Comparison of ENCODE assay signal across 8 mouse cellular contexts in genomic region chr11:19019204-19020171, GRCm38 (mm10). TPM values are rescaled to one million over a fixed set of nuclear protein-coding genes. Genes with fewer than 3 reads are reported as not detected.
DNase-seq lines count a peak whose midpoint lies in the region; ATAC-seq and TF ChIP-seq lines count a peak whose summit lies in the region.

No protein-coding gene starts in this region.

- under 1% methylated on average over 67 of the region's 67 CpGs for WGBS in forebrain, embryonic 14.5 days
- under 1% methylated on average over 62 of the region's 67 CpGs for WGBS in hindbrain, embryonic 11.5 days
- WGBS in liver, embryonic 13.5 days (ENCODE audit: insufficient replicate concordance), result under 1% methylated on average over 67 of the region's 67 CpGs
- under 1% methylated on average over 67 of the region's 67 CpGs for WGBS in neural tube, embryonic 14.5 days

- H3K4me3 ChIP-seq in bone marrow macrophage, adult 2 months (ENCODE audit: insufficient read depth, low read length), result peak overlapping the region; percentile 66
- H3K4me3 ChIP-seq in forebrain, embryonic 14.5 days (ENCODE audit: low read depth, low read length), result peak overlapping the region; percentile 58
- H3K4me3 ChIP-seq in hindbrain, embryonic 11.5 days (ENCODE audit: low read depth, low read length), result peak overlapping the region; percentile 88
- H3K4me3 ChIP-seq in liver, embryonic 13.5 days (replicated peaks), result peak overlapping the region; percentile 59
- H3K4me3 ChIP-seq in neural tube, embryonic 14.5 days (ENCODE audit: low read depth, low read length), result peak overlapping the region; percentile 75

- H3K36me3 ChIP-seq in forebrain, embryonic 14.5 days (ENCODE audit: control insufficient read depth, insufficient read depth, low read length), result no peaks in the 10 kb centered on the region
- H3K36me3 ChIP-seq in hindbrain, embryonic 11.5 days (ENCODE audit: control insufficient read depth, insufficient read depth, low read length), result 0 out of 2 replicates have a peak, but pooled peaks cover 2% of the 10 kb centered on the region
- H3K36me3 ChIP-seq in liver, embryonic 13.5 days, result no peaks in the 10 kb centered on the region
- H3K36me3 ChIP-seq in neural tube, embryonic 14.5 days (ENCODE audit: control insufficient read depth, insufficient read depth, low read length), result 0 out of 2 replicates have a peak, but pooled peaks cover 2% of the 10 kb centered on the region

- peak overlapping the region; percentile 95 for H3K9ac ChIP-seq in forebrain, embryonic 14.5 days (ENCODE audit: low read length)
- H3K9ac ChIP-seq in hindbrain, embryonic 11.5 days (ENCODE audit: low read depth, low read length), result peak overlapping the region; percentile 100
- peak overlapping the region; percentile 73 for H3K9ac ChIP-seq in liver, embryonic 13.5 days
- H3K9ac ChIP-seq in neural tube, embryonic 14.5 days (replicated peaks; ENCODE audit: low read depth, low read length), result peak overlapping the region; percentile 99

- ATAC-seq in forebrain, embryonic 14.5 days, result peak; percentile 56
- ATAC-seq in hindbrain, embryonic 11.5 days (ENCODE audit: low FRiP score), result peak; percentile 36
- 0 out of 2 replicates have a peak, but pooled peaks have one; percentile 9 for ATAC-seq in liver, embryonic 13.5 days (ENCODE audit: low read depth)
- peak; percentile 29 for ATAC-seq in neural tube, embryonic 14.5 days (ENCODE audit: low read depth)
- ATAC-seq in activated CD4-positive, CD25-positive, alpha-beta regulatory T cell, adult 4 months, result no peak

- H3K27ac ChIP-seq in bone marrow macrophage, adult 2 months (ENCODE audit: insufficient read depth, low read depth, low read length), result no peak overlapping the region
- H3K27ac ChIP-seq in forebrain, embryonic 14.5 days (ENCODE audit: low read depth, low read length), result peak overlapping the region; percentile 95
- peak overlapping the region; percentile 99 for H3K27ac ChIP-seq in hindbrain, embryonic 11.5 days (ENCODE audit: low read depth, low read length)
- peak overlapping the region; percentile 74 for H3K27ac ChIP-seq in liver, embryonic 13.5 days
- H3K27ac ChIP-seq in neural tube, embryonic 14.5 days (ENCODE audit: low read depth, low read length), result peak overlapping the region; percentile 100

- H3K4me1 ChIP-seq in bone marrow macrophage, adult 2 months (ENCODE audit: control insufficient read depth, insufficient read depth, low read length), result no peaks in the 10 kb centered on the region; the same call in 1 of the 2 replicates
- peaks cover 4% of the 10 kb centered on the region for H3K4me1 ChIP-seq in forebrain, embryonic 14.5 days (ENCODE audit: control insufficient read depth, insufficient read depth, low read length)
- H3K4me1 ChIP-seq in hindbrain, embryonic 11.5 days (replicated peaks; ENCODE audit: control insufficient read depth, insufficient read depth, low read length), result peaks cover 3% of the 10 kb centered on the region; the same call in 1 of the 2 replicates
- H3K4me1 ChIP-seq in liver, embryonic 13.5 days (replicated peaks), result peaks cover 31% of the 10 kb centered on the region
- H3K4me1 ChIP-seq in neural tube, embryonic 14.5 days (ENCODE audit: control insufficient read depth, insufficient read depth, low read length), result peaks cover 9% of the 10 kb centered on the region

- H3K4me2 ChIP-seq in forebrain, embryonic 14.5 days (ENCODE audit: low read length), result peak overlapping the region; percentile 80
- H3K4me2 ChIP-seq in hindbrain, embryonic 11.5 days (replicated peaks; ENCODE audit: low read depth, low read length), result peak overlapping the region; percentile 85
- peak overlapping the region; percentile 79 for H3K4me2 ChIP-seq in liver, embryonic 13.5 days
- H3K4me2 ChIP-seq in neural tube, embryonic 14.5 days (ENCODE audit: low read depth, low read length), result peak overlapping the region; percentile 96

- peaks cover 28% of the 10 kb centered on the region for H3K27me3 ChIP-seq in forebrain, embryonic 14.5 days (replicated peaks; ENCODE audit: control insufficient read depth, insufficient read depth, low read length)
- H3K27me3 ChIP-seq in hindbrain, embryonic 11.5 days (ENCODE audit: control insufficient read depth, insufficient read depth, low read length), result no peaks in the 10 kb centered on the region
- peaks cover 70% of the 10 kb centered on the region for H3K27me3 ChIP-seq in liver, embryonic 13.5 days
- no peaks in the 10 kb centered on the region for H3K27me3 ChIP-seq in neural tube, embryonic 14.5 days (ENCODE audit: control insufficient read depth, insufficient read depth, low read length)

- H3K9me3 ChIP-seq in forebrain, embryonic 14.5 days (replicated peaks; ENCODE audit: control insufficient read depth, low read length), result no peaks in the 10 kb centered on the region
- H3K9me3 ChIP-seq in hindbrain, embryonic 11.5 days (ENCODE audit: control insufficient read depth, low read length), result no peaks in the 10 kb centered on the region
- no peaks in the 10 kb centered on the region for H3K9me3 ChIP-seq in liver, embryonic 13.5 days (replicated peaks)
- no peaks in the 10 kb centered on the region for H3K9me3 ChIP-seq in neural tube, embryonic 14.5 days (ENCODE audit: control insufficient read depth, low read length)

- no peak for TF ChIP-seq CTCF in bone marrow macrophage, adult 2 months (IDR thresholded peaks at IDR 0.05; ENCODE audit: low read depth, low read length)

- TF ChIP-seq POLR2A in bone marrow macrophage, adult 2 months (IDR thresholded peaks at IDR 0.05; ENCODE audit: borderline replicate concordance, low read depth, low read length), result no peak

- DNase-seq in ovary, postnatal 36 days (ENCODE audit: low spot score), result peak; percentile 68
- no peak for DNase-seq in ovary, adult 18-20 months (ENCODE audit: low spot score)
- DNase-seq in forebrain, embryonic 14.5 days (ENCODE audit: low spot score), result peak; percentile 73
- peak; percentile 77 for DNase-seq in hindbrain, embryonic 11.5 days (ENCODE audit: low spot score)
- DNase-seq in liver, embryonic 13.5 days, result no peak

RNA-seq across cellular contexts. Expression of gene Meis1, which starts 0.7 kb away (rescaled TPM):
- polyA plus RNA-seq in bone marrow macrophage, adult 2 months (2012; ENCODE audit: insufficient read depth, insufficient read length, missing spikeins), result 2.8 and 2.9 TPM in 2 replicates
- 19.2 and 20.1 TPM in 2 replicates for polyA plus RNA-seq in forebrain, embryonic 14.5 days (2014; fragmentation: Nextera tagmentation; extraction: Ambion mirVana)
- 132 and 149 TPM in 2 replicates for polyA plus RNA-seq in hindbrain, embryonic 11.5 days (2014; fragmentation: Nextera tagmentation; extraction: Ambion mirVana)
- 10.7 and 12.6 TPM in 2 replicates for polyA plus RNA-seq in liver, embryonic 13.5 days (2015; fragmentation: Nextera tagmentation; extraction: Ambion mirVana)
- 170 and 186 TPM in 2 replicates for polyA plus RNA-seq in neural tube, embryonic 14.5 days (2014; fragmentation: Nextera tagmentation; extraction: Ambion mirVana)
- under 1 TPM in 1 of 2 experiments, not detected in 1; 0.33 TPM for polyA plus RNA-seq in activated CD4-positive, CD25-positive, alpha-beta regulatory T cell, adult 4 months (2017; shearing (Covaris generic))

Comparison
In these comparisons a context has a peak if more than half of its experiments do, and no peak if none do; other contexts are left out.
1. DNase-seq: peak in ovary, postnatal 36 days (single experiment), forebrain, embryonic 14.5 days (single experiment) and hindbrain, embryonic 11.5 days (single experiment); none in ovary, adult 18-20 months (single experiment) and liver, embryonic 13.5 days (single experiment).
2. Peak in every context shown above with its lines, with median percentiles within 50 percentile points of each other: H3K4me3 ChIP-seq, H3K4me2 ChIP-seq and H3K9ac ChIP-seq.